Mouse (Mus musculus) bone marrow, adult 2 months (tissue): Measurements from ENCODE around the gene E2f4.

Experiments used
- CTCF ChIP-seq: fragments of 200-500 bp; IDR thresholded peaks from 2 replicates; pipeline ENCODE4 v1.5.1; 2011; ENCODE audit warnings: low read length, control low read depth; ENCODE audit not compliant: control insufficient read depth, insufficient read depth
- POLR2A ChIP-seq: fragments of 200-500 bp; IDR thresholded peaks from 2 replicates; pipeline ENCODE4 v1.6.1; 2011; ENCODE audit warnings: low read depth, mild to moderate bottlenecking, control low read depth, low read length, borderline replicate concordance; ENCODE audit not compliant: control insufficient read depth

GRCm38 (mm10) chr8:105353583-105354135, 56.2 kb downstream of the E2f4 start:
- TF ChIP-seq CTCF, result no peak
- no peak for TF ChIP-seq POLR2A
